Mouse (Mus musculus) heart, embryonic 13.5 days (tissue): ENCODE measurements around the gene Polr3g. TPM values are rescaled to one million over a fixed set of nuclear protein-coding genes. Genes with fewer than 3 reads are reported as not detected.
A peak's percentile ranks its signal among the peaks of the same experiment; 100 is the strongest.
"Not testable (repeated sequence)": the region's sequence is repeated elsewhere in the genome, so short reads cannot be mapped to it uniquely, and the experiment has no call there.

ENCODE experiments used
- ATAC-seq: fragments of 200-750 bp; cut with Nextera tagmentation; 2 replicates; pipeline ENCODE4 v1.8.0; 2017; ENCODE audit warnings: moderate TSS enrichment; ENCODE audit not compliant: insufficient number of reproducible peaks, low FRiP score, low TSS enrichment; ENCODE audit errors: extremely low read depth
- H3K27ac ChIP-seq: fragments of 300-500 bp; sonication (generic); replicated peaks from 2 replicates; pipeline ENCODE4 v1.5.1; 2015; ENCODE audit warnings: moderate library complexity, mild to moderate bottlenecking, inconsistent platforms
- H3K27me3 ChIP-seq: fragments of 300-500 bp; sonication (generic); replicated peaks from 2 replicates; pipeline ENCODE4 v1.6.1; 2015; ENCODE audit warnings: mild to moderate bottlenecking, inconsistent platforms
- H3K36me3 ChIP-seq: fragments of 300-500 bp; sonication (generic); 2 replicates; pipeline ENCODE4 v1.6.1; 2015; ENCODE audit warnings: mild to moderate bottlenecking, inconsistent platforms
- H3K4me1 ChIP-seq: fragments of 300-500 bp; sonication (generic); 2 replicates; pipeline ENCODE4 v1.6.1; 2015; ENCODE audit warnings: inconsistent platforms
- H3K4me2 ChIP-seq: fragments of 300-500 bp; sonication (generic); 2 replicates; pipeline ENCODE4 v1.6.1; 2015; ENCODE audit warnings: inconsistent platforms, mild to moderate bottlenecking, moderate library complexity
- H3K4me3 ChIP-seq: fragments of 300-500 bp; sonication (generic); 2 replicates; pipeline ENCODE4 v1.5.1; 2015; ENCODE audit warnings: moderate library complexity, mild to moderate bottlenecking, inconsistent platforms
- H3K9ac ChIP-seq: fragments of 300-500 bp; sonication (generic); 2 replicates; pipeline ENCODE4 v1.6.1; 2015; ENCODE audit warnings: inconsistent platforms, mild to moderate bottlenecking, moderate library complexity
- H3K9me3 ChIP-seq: fragments of 300-500 bp; sonication (generic); 2 replicates; pipeline ENCODE4 v1.6.1; 2016; ENCODE audit warnings: inconsistent platforms
- WGBS: fragments of 180-500 bp; shearing (Covaris S2); methylation state at CpG from one replicate; pipeline ENCODE4 v1.1.7; 2015; ENCODE audit warnings: mixed read lengths; 5-methylcytosine and 5-hydroxymethylcytosine counted together
- polyA plus RNA-seq: library from polyadenylated mRNA; unstranded; fragments of >200 nt; fragmentation: Nextera tagmentation; extraction: Ambion mirVana; gene quantifications from 2 replicates; pipeline ENCODE4 v1.2.1, GENCODE M21; 2015

Polr3g gene
- polyA plus RNA-seq, 1 experiment from 2014 or later: 15.2 TPM

DNA sequence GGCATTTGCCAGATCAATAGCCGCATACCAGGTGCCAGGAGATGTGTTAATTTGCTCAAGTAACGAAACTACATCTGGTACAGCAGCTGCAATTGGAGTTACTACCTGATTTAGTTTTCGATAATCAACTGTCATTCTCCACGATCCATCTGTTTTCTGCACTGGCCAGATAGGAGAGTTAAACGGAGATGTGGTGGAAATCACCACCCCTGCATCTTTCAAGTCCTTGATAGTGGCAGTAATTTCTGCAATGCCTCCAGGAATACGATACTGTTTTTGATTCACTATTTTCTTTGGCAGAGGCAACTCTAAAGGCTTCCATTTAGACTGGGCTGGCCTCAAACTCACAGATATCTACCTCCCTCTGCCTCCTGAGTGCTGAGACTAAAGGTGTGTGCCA is 60.4 kb downstream of the Polr3g start:
- not testable (repeated sequence) for H3K4me1 ChIP-seq, H3K27ac ChIP-seq, ATAC-seq, H3K9ac ChIP-seq, H3K36me3 ChIP-seq, H3K4me3 ChIP-seq, H3K4me2 ChIP-seq, H3K27me3 ChIP-seq, H3K9me3 ChIP-seq
- 56% methylated on average over 5 of the region's 6 CpGs for WGBS

DNA sequence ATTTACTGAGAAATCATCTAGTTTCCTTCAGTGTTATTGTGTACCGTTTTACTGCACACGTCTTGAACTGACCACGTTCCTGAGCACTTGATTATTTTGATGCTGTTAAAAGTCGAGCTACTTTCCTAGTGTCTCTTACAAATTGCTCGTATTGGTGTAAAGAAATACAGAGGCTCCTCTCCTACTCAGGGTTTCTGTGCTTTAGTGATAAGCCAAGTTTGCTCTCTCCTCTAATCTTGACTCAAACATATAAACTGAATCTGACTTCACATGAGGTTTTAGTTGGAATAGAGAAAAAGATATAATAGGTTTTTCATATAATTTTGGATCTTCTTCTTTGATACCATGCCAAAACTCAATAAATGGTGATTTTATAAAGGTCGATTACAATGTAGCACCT is 64.5 kb downstream of the Polr3g start:
- no peak overlapping the region for H3K27ac ChIP-seq
- H3K4me1 ChIP-seq: peaks cover 12% of the 10 kb centered on the region
- no peaks in the 10 kb centered on the region for H3K27me3 ChIP-seq
- H3K9me3 ChIP-seq: no peaks in the 10 kb centered on the region
- H3K4me3 ChIP-seq: no peak overlapping the region
- 72% methylated on average over 6 of the region's 6 CpGs for WGBS
- H3K9ac ChIP-seq: no peak overlapping the region
- no peak overlapping the region for H3K4me2 ChIP-seq
- no peaks in the 10 kb centered on the region for H3K36me3 ChIP-seq
- ATAC-seq: no peak

DNA sequence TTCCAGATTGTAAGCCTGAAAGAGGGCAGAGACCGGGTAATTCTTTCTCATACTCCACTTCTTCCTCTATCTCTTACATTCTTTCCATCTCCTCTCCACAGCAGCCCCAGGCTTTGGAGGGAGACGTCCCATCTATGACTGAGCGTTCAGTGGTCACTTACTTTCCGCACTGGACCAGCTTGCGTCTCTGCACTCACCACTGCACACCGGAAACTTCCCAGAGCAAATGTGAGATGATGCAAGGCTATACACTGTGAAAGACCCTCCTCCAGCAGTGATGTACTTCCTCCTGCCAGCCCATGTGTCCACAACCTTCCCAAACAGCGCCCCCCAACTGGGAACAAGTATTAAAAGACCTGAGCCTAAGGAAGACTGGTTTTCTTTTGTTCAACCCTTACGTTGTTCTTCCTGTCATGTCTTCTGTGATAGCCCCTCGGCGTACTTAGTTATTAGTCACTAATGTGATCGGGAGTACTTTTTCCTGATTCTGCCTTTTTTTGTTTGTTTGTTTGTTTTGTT is 66.7 kb downstream of the Polr3g start:
- H3K4me3 ChIP-seq: no peak overlapping the region

DNA sequence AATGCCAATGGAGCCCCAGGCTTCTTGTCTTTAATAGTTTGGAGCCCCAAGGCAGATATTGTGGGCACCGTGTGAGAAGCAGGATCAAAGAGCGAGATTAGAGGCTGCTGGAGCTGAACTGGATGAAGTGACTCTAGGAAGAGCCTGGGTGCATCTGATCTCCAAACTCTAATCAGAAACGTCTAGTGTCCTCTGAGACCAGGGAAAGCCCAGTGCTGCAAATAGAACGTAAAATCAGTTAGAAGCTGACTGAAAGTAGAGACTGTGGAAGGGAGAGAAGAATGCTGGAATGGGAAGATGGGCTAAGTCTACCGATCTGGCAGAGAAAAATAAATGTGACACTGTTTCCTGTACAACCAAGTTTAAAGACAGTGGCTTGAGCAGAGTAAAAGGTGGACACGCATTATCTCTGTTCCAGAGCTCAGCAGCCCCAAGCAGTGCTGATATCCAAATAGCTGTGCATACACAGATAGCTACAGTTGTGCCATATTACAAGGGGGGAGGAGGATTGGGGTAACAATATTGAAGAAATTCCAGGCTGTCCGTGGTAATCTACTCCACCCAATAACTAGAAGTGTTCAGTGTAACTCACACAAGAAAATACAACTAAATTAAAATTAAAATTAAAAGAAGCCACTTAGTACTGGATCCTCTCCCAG is 68.2 kb downstream of the Polr3g start:
- Histone ChIP-seq H3K36me3 (no peaks in the 10 kb centered on the region), H3K27ac (no peak overlapping the region)
- ATAC-seq: no peak

More for the DNA sequence above, 66.7 kb downstream of the Polr3g start:
- Histone ChIP-seq H3K27me3 (no peaks in the 10 kb centered on the region), H3K27ac (no peak overlapping the region), H3K36me3 (no peaks in the 10 kb centered on the region), H3K4me2 (no peak overlapping the region), H3K4me1 (peaks cover 16% of the 10 kb centered on the region), H3K9me3 (no peaks in the 10 kb centered on the region), H3K9ac (no peak overlapping the region)
- no peak for ATAC-seq
- 82% methylated on average over 11 of the region's 11 CpGs for WGBS

DNA sequence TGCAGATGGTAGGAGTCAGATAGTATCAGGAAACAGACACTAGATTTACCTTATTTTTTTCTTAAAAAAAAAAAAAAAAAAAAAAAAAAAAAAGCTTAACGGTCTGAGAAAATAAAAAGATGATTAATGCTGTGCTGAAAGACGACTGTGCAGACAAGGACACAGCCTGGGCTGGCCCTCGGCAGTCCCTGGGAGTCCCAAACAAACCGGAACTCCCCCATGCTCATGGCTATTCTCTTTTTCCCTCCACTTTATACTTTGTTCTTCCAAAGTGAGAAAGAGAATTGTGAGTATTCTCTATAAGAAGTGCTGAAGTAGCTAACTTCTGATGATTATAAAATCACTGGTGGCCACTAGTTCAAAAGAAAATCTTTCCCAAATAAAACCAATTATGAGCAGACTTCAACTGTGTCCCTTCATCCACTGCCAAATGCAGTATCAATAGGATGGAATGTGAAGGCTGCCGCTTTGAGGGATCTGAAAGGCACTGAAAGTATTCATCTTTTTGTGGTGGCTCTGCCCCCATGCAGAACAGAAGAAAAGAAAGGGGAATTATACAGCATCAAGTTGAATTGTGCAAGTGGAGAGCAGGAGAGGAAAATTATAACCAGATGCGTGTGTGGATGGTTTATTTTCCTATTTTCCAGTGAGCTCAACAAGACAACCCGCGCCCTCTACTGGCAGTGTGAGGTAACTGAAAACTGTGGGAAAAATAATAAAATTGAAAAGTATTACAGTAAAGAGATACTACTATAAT is 69.3 kb downstream of the Polr3g start:
- no peaks in the 10 kb centered on the region for H3K9me3 ChIP-seq
- no peak overlapping the region for H3K27ac ChIP-seq
- peak overlapping the region; percentile 61 for H3K4me2 ChIP-seq
- no peak for ATAC-seq
- H3K36me3 ChIP-seq: no peaks in the 10 kb centered on the region
- H3K27me3 ChIP-seq: no peaks in the 10 kb centered on the region
- H3K4me3 ChIP-seq: peak overlapping the region; percentile 24; the same call in 1 of the 2 replicates
- 23% methylated on average over 8 of the region's 8 CpGs for WGBS
- H3K4me1 ChIP-seq: peaks cover 16% of the 10 kb centered on the region
- no peak overlapping the region for H3K9ac ChIP-seq

More for the DNA sequence above, 68.2 kb downstream of the Polr3g start:
- Histone ChIP-seq H3K4me3 (no peak overlapping the region), H3K27me3 (no peaks in the 10 kb centered on the region), H3K4me2 (peak overlapping the region; percentile 37; the same call in 1 of the 2 replicates), H3K9me3 (no peaks in the 10 kb centered on the region), H3K9ac (peak overlapping the region; percentile 24; the same call in 1 of the 2 replicates), H3K4me1 (peaks cover 16% of the 10 kb centered on the region)
- 23% methylated on average over 7 of the region's 7 CpGs for WGBS

DNA sequence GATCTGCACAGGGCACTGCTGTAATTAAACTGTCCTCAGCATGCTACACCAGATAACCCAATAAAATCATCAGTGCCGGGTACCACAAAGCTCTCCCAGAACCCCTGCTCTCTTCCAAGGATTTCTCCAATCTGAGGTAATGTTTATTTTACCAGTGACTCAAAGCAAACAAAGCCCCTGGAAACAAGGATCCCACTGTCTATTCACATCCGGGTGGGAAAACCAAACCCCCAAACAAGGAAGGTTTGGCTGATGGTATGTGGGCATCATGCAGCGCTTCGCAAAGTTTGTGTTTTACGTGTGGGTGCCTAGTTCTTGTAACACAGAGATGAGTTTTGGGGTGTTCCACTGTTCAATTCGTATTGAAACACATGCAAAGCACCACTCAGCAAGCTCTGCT is 69.9 kb downstream of the Polr3g start:
- Histone ChIP-seq H3K4me2 (no peak overlapping the region), H3K9ac (no peak overlapping the region), H3K36me3 (no peaks in the 10 kb centered on the region), H3K27ac (no peak overlapping the region), H3K4me1 (peaks cover 16% of the 10 kb centered on the region), H3K4me3 (no peak overlapping the region), H3K9me3 (no peaks in the 10 kb centered on the region), H3K27me3 (no peaks in the 10 kb centered on the region)
- 40% methylated on average over 6 of the region's 6 CpGs for WGBS
- ATAC-seq: no peak

DNA sequence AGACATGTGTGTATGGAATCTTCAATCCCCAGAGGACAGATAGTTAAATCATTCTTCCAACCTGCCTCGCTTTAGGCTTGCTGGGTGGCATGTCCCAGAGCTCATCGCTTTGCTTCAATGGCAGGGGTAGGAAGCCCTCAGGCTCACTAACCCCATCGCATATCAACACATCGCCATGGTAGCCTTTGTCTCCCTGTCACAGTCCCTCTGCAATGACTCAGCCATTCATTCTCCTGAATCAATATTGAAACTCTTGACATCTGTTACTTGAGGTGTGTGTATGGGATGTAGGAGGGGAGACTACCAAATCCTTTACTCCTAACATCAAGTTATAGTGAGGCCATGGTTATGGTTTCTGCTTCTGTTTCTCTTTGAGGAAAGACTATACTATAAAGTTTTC is 71.2 kb downstream of the Polr3g start:
- H3K4me3 ChIP-seq: no peak overlapping the region
- no peak for ATAC-seq
- WGBS: 54% methylated on average over 4 of the region's 4 CpGs

DNA sequence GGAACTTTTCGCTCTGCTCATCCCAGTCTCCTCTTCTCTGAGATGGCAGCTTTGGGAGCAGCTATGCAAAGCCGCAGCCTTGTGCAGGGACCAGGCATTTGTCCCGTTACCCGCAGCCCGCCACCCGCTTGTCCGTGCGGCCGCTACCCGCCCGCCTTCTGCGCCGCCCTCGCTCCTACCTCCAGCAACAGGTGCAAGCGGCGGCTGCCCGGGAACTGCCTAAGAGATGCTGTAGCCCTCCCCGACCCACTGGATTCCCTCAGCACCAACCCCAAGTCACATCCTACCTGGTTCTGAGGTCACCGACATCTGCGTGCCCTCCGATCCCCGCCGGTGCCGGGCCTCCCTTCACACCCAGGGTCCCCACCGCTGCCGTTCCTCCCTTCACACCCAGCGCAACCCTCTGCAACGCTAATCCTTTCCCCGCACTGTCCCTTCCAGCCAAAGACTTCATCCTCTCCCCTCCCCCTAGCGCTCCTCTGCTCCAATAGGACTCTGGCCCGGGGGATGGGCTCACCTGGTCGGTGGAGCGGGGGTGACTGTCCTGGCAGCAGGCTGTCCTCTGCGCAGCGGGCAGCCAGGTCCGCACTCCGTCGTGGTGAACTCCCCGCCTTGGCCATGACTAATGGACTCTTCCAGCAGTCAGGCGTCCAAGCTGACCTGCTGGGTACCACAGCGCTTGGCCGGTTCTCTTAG is 77.9 kb downstream of the Polr3g start, which contains the start of gene Adgrv1:
Adgrv1 (minus strand) TSS at position 435 of the 696 bp plus-strand sequence.
- Histone ChIP-seq H3K36me3 (no peaks in the 10 kb centered on the region), H3K27ac (no peak within 1 kb of the TSS), H3K4me1 (peaks cover 4% of the 10 kb centered on the region), H3K9me3 (no peaks in the 10 kb centered on the region), H3K4me2 (peak within 1 kb of the TSS; percentile 92), H3K4me3 (peak within 1 kb of the TSS; percentile 61), H3K27me3 (peaks cover 35% of the 10 kb centered on the region), H3K9ac (peak within 1 kb of the TSS; percentile 70)
- WGBS: 2% methylated on average over 42 of the region's 42 CpGs
- ATAC-seq: peak; percentile 90

More for the DNA sequence above, 71.2 kb downstream of the Polr3g start:
- H3K27ac ChIP-seq: no peak overlapping the region
- H3K9me3 ChIP-seq: no peaks in the 10 kb centered on the region
- no peak overlapping the region for H3K9ac ChIP-seq
- no peaks in the 10 kb centered on the region for H3K36me3 ChIP-seq
- peaks cover 6% of the 10 kb centered on the region for H3K27me3 ChIP-seq
- H3K4me1 ChIP-seq: peaks cover 16% of the 10 kb centered on the region
- H3K4me2 ChIP-seq: no peak overlapping the region

DNA sequence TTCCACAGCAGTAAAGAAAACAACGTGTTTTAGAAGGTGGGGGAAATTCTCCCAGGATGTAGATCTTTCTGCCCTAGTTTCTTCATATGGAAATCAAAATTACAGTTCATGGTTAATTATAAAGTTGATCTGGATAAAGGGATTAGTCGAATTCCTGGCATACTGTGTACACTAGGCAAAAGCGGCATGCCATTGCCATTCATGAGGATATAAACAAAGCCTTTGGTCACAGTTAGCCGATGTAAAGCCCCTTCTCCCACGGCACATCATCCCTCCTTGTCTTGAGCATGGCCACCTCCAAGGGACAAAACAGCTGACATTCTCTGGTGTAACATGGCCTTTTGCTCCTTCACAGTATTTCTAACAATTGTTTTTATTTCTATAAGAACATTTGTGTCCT is 80.2 kb downstream of the Polr3g start:
- H3K4me1 ChIP-seq: peaks cover 4% of the 10 kb centered on the region

DNA sequence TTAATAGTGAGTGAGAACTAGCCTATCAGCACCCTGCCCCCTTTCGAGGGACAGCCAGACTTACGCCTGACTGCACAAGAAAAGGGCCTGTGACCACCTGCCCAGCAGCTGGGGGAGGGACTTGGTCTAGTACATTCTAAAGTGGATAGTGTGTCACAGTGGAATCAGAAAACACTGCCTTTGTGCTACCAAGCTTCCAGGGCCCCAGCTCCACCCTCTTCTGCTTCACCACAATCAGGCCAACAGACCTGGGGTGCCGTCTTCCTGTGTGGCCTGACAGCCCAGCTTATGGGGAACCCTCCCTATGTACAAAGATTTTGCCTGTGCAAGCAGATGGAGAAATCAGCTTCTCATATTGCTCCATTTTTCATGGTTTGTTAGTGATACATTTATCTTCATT is 81.4 kb downstream of the Polr3g start:
- Histone ChIP-seq H3K9me3 (no peaks in the 10 kb centered on the region), H3K27ac (no peak overlapping the region), H3K4me1 (peaks cover 4% of the 10 kb centered on the region), H3K9ac (no peak overlapping the region), H3K4me2 (no peak overlapping the region), H3K27me3 (peaks cover 27% of the 10 kb centered on the region), H3K36me3 (no peaks in the 10 kb centered on the region), H3K4me3 (no peak overlapping the region)
- WGBS: 58% methylated on average over 3 of the region's 3 CpGs
- no peak for ATAC-seq

More for the DNA sequence above, 80.2 kb downstream of the Polr3g start:
- Histone ChIP-seq H3K9ac (no peak overlapping the region), H3K4me3 (no peak overlapping the region), H3K9me3 (no peaks in the 10 kb centered on the region), H3K27me3 (peaks cover 35% of the 10 kb centered on the region), H3K36me3 (no peaks in the 10 kb centered on the region), H3K27ac (no peak overlapping the region), H3K4me2 (no peak overlapping the region)
- WGBS: 67% methylated on average over 5 of the region's 5 CpGs
- ATAC-seq: no peak

DNA sequence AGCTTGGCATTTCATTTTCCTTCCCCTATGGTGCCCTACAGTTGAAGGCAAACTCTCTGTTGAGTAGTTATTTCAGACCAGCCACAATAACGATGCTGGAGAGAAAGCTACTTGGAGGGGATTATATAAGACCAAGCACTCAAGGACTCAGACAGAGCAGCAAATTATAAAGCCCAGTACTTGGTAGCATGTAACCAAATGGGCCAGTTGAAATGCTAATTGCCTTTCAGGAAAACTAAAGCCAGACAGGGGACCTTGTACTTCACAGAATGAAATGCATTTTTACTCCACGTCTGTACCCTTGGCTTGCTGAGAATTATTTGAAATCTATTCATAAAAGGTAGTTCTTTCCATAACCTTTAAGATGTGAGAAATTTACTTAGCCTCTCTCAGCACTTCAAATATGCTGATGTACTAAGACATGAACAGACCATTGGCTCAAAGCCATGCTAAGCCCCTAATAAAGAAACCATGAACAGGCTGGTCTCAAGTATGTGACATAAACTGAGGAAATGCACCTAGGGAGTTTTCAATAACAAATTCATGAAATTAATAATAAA is 82.1 kb downstream of the Polr3g start:
- Histone ChIP-seq H3K9ac (no peak overlapping the region), H3K4me3 (no peak overlapping the region), H3K36me3 (no peaks in the 10 kb centered on the region), H3K4me1 (peaks cover 4% of the 10 kb centered on the region), H3K4me2 (no peak overlapping the region), H3K9me3 (no peaks in the 10 kb centered on the region), H3K27ac (no peak overlapping the region), H3K27me3 (peaks cover 21% of the 10 kb centered on the region)
- WGBS: 54% methylated on average over 2 of the region's 2 CpGs
- ATAC-seq: no peak
